Mouse (Mus musculus) G1E-ER4 (cell line): ENCODE data around the gene Acadvl. TPM values are rescaled to one million over a fixed set of nuclear protein-coding genes. Genes with fewer than 3 reads are reported as not detected.

ENCODE experiments used
- GATA1 ChIP-seq: IDR thresholded peaks from one replicate; pipeline ENCODE4 v1.8.0; 2012; ENCODE audit warnings: low read length, inconsistent platforms
- polyA plus RNA-seq: library from polyadenylated mRNA; stranded (reverse); fragments of >175 nt; gene quantifications from 2 replicates; pipeline ENCODE4 v1.2.3, GENCODE M21; 2012

The Acadvl gene
- polyA plus RNA-seq, 1 experiment: 28.8 TPM

GRCm38 (mm10) chr11:70030651-70031320 is 15.6 kb upstream of the Acadvl start:
- no peak for TF ChIP-seq GATA1

- no peak for TF ChIP-seq GATA1
Measured at GRCm38 (mm10) chr11:70029829-70030550, 14.8 kb upstream of the Acadvl start.

GRCm38 (mm10) chr11:70029130-70029801 is 14.1 kb upstream of the Acadvl start:
- TF ChIP-seq GATA1: no peak

- no peak for TF ChIP-seq GATA1
Measured at GRCm38 (mm10) chr11:70028401-70029129, 13.4 kb upstream of the Acadvl start.

GRCm38 (mm10) chr11:70027397-70027796 is 12.2 kb upstream of the Acadvl start:
- TF ChIP-seq GATA1: no peak

- no peak for TF ChIP-seq GATA1
Measured at GRCm38 (mm10) chr11:70026689-70027088, 11.5 kb upstream of the Acadvl start.

- no peak for TF ChIP-seq GATA1
Measured at GRCm38 (mm10) chr11:70024151-70024514, 8.9 kb upstream of the Acadvl start.

- no peak for TF ChIP-seq GATA1
Measured at GRCm38 (mm10) chr11:70023481-70024150, 8.4 kb upstream of the Acadvl start.

- TF ChIP-seq GATA1: no peak
Measured at GRCm38 (mm10) chr11:70021264-70022132, 6.3 kb upstream of the Acadvl start.

- no peak for TF ChIP-seq GATA1
Measured at GRCm38 (mm10) chr11:70020731-70021263, 5.6 kb upstream of the Acadvl start.

- TF ChIP-seq GATA1: no peak
Measured at GRCm38 (mm10) chr11:70020022-70020631, 4.9 kb upstream of the Acadvl start.

GRCm38 (mm10) chr11:70019495-70020021 is 4.3 kb upstream of the Acadvl start:
- TF ChIP-seq GATA1: no peak
